Mouse (Mus musculus) lung, embryonic 15.5 days (tissue): ENCODE data around the gene Baiap2. TPM values are rescaled to one million over a fixed set of nuclear protein-coding genes. Genes with fewer than 3 reads are reported as not detected.

ENCODE experiments used
- ATAC-seq: fragments of 200-750 bp; cut with Nextera tagmentation; 2 replicates; pipeline ENCODE4 v1.8.0; 2017; ENCODE audit warnings: moderate number of reproducible peaks, borderline replicate concordance; ENCODE audit not compliant: low FRiP score, low TSS enrichment; ENCODE audit errors: extremely low read depth
- H3K27ac ChIP-seq: fragments of 300-500 bp; sonication (generic); 2 replicates; pipeline ENCODE4 v1.5.1; 2015; ENCODE audit warnings: moderate library complexity, mild to moderate bottlenecking, inconsistent platforms
- H3K27me3 ChIP-seq: fragments of 300-500 bp; sonication (generic); 2 replicates; pipeline ENCODE4 v1.6.1; 2015; ENCODE audit warnings: inconsistent platforms
- H3K36me3 ChIP-seq: fragments of 300-500 bp; sonication (generic); 2 replicates; pipeline ENCODE4 v1.6.1; 2015; ENCODE audit warnings: inconsistent platforms
- H3K4me1 ChIP-seq: fragments of 300-500 bp; sonication (generic); 2 replicates; pipeline ENCODE4 v1.6.1; 2015; ENCODE audit warnings: inconsistent platforms
- H3K4me2 ChIP-seq: fragments of 300-500 bp; sonication (generic); 2 replicates; pipeline ENCODE4 v1.6.1; 2015; ENCODE audit warnings: inconsistent platforms, mild to moderate bottlenecking, moderate library complexity
- H3K4me3 ChIP-seq: fragments of 300-500 bp; sonication (generic); 2 replicates; pipeline ENCODE4 v1.5.1; 2015; ENCODE audit warnings: mild to moderate bottlenecking, inconsistent platforms
- H3K9ac ChIP-seq: fragments of 300-500 bp; sonication (generic); 2 replicates; pipeline ENCODE4 v1.6.1; 2015; ENCODE audit warnings: inconsistent platforms
- H3K9me3 ChIP-seq: fragments of 300-500 bp; sonication (generic); 2 replicates; pipeline ENCODE4 v1.6.1; 2016; ENCODE audit warnings: inconsistent platforms
- WGBS: fragments of 180-500 bp; shearing (Covaris S2); methylation state at CpG from one replicate; pipeline ENCODE4 v1.1.7; 2015; 5-methylcytosine and 5-hydroxymethylcytosine counted together
- polyA plus RNA-seq: library from polyadenylated mRNA; unstranded; fragments of >200 nt; fragmentation: Nextera tagmentation; extraction: Ambion mirVana; gene quantifications from 2 replicates; pipeline ENCODE4 v1.2.1, GENCODE M21; 2015

Baiap2 gene
- polyA plus RNA-seq, 1 experiment from 2014 or later: 28.9 TPM

DNA sequence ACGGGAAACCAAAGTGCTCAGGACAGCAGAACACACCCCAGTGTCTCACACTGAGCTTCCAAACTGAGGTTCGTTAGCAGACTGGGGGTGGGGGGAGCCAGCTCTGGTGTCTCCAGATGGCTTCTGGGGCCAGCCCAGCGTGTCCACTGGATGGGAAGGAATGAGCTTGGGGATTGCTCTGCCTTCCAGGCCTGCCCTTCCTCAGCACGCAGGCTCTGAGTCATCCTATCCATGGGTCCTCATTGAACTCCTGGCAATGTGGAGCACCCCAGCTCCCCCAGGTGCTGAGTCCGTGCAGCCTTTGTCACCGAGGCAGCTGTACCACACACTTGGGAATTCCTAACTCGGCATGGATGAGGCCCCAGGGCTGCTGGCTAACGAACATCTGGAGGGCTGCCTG, 79.7 kb downstream of the Baiap2 start:
- Histone ChIP-seq H3K36me3 (no peaks in the 10 kb centered on the region), H3K9ac (no peak overlapping the region), H3K4me2 (no peak overlapping the region), H3K9me3 (no peaks in the 10 kb centered on the region), H3K4me3 (no peak overlapping the region), H3K27me3 (no peaks in the 10 kb centered on the region), H3K4me1 (no peaks in the 10 kb centered on the region), H3K27ac (no peak overlapping the region)
- WGBS: 52% methylated on average over 8 of the region's 8 CpGs
- no peak for ATAC-seq

GRCm38 (mm10) chr11:120022841-120023240, 80.3 kb downstream of the Baiap2 start:
- Histone ChIP-seq H3K9ac (no peak overlapping the region), H3K4me3 (no peak overlapping the region), H3K36me3 (no peaks in the 10 kb centered on the region), H3K27me3 (no peaks in the 10 kb centered on the region), H3K27ac (no peak overlapping the region), H3K4me1 (no peaks in the 10 kb centered on the region), H3K4me2 (no peak overlapping the region), H3K9me3 (no peaks in the 10 kb centered on the region)
- no peak for ATAC-seq
- WGBS: 63% methylated on average over 12 of the region's 12 CpGs

DNA sequence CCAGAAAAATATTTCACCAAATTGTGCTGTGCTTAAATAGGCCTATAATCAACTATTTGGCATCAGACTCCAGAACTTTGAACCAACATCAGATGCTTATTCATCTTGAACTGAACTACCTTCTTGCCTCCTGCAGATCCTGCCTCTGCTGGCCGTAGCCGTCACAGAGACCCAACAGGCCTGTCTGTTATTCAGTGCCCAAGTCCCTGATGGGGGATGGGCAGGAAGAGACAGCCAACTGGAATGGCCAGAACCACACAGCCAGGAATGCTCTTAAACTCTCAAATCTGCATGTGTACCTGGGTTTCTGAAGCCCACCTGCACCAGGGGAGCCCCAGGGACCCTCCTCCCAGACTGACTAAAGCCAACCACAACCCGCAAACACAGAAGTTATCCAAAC, 84.4 kb downstream of the Baiap2 start:
- no peaks in the 10 kb centered on the region for H3K9me3 ChIP-seq

DNA sequence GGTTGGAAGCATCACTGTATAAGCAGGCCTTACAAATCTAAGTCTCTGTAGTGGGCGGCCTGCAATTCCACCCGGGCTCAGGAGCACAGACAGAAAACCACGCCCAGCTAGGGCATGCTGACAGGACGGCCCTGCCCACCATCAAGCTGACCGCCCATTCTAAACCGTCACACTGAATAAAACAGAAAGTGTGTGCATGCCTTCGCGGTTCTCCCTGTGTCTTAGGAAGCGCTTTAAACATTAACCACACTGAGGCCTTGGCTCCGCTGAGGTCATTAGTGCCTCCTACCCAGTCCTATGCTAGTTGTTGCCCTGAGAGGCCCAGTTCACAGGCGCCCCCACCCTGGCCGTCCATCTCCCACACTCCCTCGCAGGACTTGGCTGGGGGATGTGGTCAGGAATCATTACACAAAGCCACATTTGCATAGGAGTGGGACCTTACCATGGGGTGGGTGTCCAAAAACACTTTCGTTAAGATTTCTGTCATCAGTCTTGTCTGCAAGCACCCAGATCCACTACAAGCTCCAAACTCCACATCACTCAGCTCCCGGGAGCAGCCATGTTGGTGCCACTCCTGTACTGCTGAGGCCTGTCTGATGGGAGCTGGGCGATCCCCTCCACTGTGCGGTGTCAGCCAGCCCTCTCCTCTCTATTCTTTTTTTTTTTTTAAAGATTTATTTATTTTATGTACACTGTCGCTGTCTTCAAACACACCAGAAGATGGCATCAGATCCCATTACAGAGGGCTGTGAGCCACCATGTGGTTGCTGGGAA, 85.9 kb downstream of the Baiap2 start:
- H3K27me3 ChIP-seq: no peaks in the 10 kb centered on the region
- H3K9me3 ChIP-seq: no peaks in the 10 kb centered on the region
- H3K36me3 ChIP-seq: no peaks in the 10 kb centered on the region
- no peak overlapping the region for H3K4me3 ChIP-seq
- ATAC-seq: no peak
- no peak overlapping the region for H3K4me2 ChIP-seq
- H3K4me1 ChIP-seq: peaks cover 7% of the 10 kb centered on the region
- no peak overlapping the region for H3K27ac ChIP-seq
- no peak overlapping the region for H3K9ac ChIP-seq
- 48% methylated on average over 18 of the region's 18 CpGs for WGBS

More for the DNA sequence above, 84.4 kb downstream of the Baiap2 start:
- no peak for ATAC-seq
- Histone ChIP-seq H3K9ac (no peak overlapping the region), H3K4me3 (no peak overlapping the region), H3K27ac (no peak overlapping the region), H3K36me3 (no peaks in the 10 kb centered on the region), H3K4me1 (peaks cover 4% of the 10 kb centered on the region), H3K27me3 (no peaks in the 10 kb centered on the region), H3K4me2 (no peak overlapping the region)
- 77% methylated on average over 3 of the region's 3 CpGs for WGBS

DNA sequence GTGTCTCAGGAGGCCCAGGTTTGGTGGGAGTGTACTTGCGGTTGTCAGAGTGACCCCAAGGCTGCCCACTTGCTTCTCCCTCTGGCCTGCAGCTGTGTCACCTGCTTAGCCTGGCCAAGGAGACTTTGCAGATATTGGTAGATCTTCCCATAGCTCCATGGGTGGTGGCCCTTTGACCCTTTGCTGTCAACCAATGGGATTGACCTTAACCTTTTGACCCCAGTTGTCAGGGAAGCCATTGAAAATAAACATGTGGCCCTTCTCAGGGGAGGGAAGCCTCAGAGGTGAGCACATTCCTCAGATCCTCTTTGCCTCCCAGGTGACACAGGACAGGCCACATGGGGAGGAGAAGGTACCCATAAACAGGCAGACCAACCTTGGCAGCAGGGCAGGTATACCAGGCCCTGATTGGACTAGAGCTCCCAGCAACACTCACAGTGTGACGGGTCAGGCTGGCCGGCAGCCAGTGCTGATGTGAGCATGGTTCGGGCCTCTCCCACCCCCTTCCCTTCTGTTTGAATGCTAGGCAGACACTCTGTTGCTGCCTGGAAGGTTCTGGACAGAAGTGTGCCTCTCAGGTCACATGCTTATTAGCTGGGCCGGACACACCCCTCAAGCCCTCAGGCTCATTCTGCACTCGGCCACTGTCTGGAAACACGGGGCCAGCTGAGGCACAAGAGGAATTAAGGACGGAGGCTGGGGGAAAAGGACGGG, 87.0 kb downstream of the Baiap2 start:
- Histone ChIP-seq H3K4me1 (peaks cover 10% of the 10 kb centered on the region), H3K4me2 (no peak overlapping the region), H3K36me3 (no peaks in the 10 kb centered on the region), H3K9me3 (no peaks in the 10 kb centered on the region), H3K9ac (no peak overlapping the region), H3K4me3 (no peak overlapping the region), H3K27ac (no peak overlapping the region), H3K27me3 (no peaks in the 10 kb centered on the region)
- WGBS: 38% methylated on average over 9 of the region's 9 CpGs
- 0 out of 2 replicates have a peak, but pooled peaks have one; percentile 26 for ATAC-seq

GRCm38 (mm10) chr11:120030145-120030901, 87.8 kb downstream of the Baiap2 start:
- H3K36me3 ChIP-seq: no peaks in the 10 kb centered on the region
- 29% methylated on average over 10 of the region's 10 CpGs for WGBS
- peak; percentile 12; the same call in 1 of the 2 replicates for ATAC-seq
- H3K27me3 ChIP-seq: no peaks in the 10 kb centered on the region
- no peak overlapping the region for H3K4me3 ChIP-seq
- no peak overlapping the region for H3K9ac ChIP-seq
- H3K9me3 ChIP-seq: no peaks in the 10 kb centered on the region
- H3K27ac ChIP-seq: no peak overlapping the region
- peaks cover 10% of the 10 kb centered on the region for H3K4me1 ChIP-seq
- no peak overlapping the region for H3K4me2 ChIP-seq

- WGBS: 28% methylated on average over 8 of the region's 8 CpGs
- no peak overlapping the region; the same call in 1 of the 2 replicates for H3K27ac ChIP-seq
- H3K4me2 ChIP-seq: no peak overlapping the region
- no peak overlapping the region for H3K4me3 ChIP-seq
- no peaks in the 10 kb centered on the region for H3K27me3 ChIP-seq
- ATAC-seq: peak; percentile 34; the same call in 1 of the 2 replicates
- no peak overlapping the region; the same call in 1 of the 2 replicates for H3K9ac ChIP-seq
- peaks cover 10% of the 10 kb centered on the region for H3K4me1 ChIP-seq
- no peaks in the 10 kb centered on the region for H3K36me3 ChIP-seq
- no peaks in the 10 kb centered on the region for H3K9me3 ChIP-seq
Measured at GRCm38 (mm10) chr11:120032052-120032451, 89.5 kb downstream of the Baiap2 start.

GRCm38 (mm10) chr11:120033473-120033872, 90.9 kb downstream of the Baiap2 start:
- WGBS: 70% methylated on average over 3 of the region's 3 CpGs
- Histone ChIP-seq H3K4me2 (no peak overlapping the region), H3K4me1 (peaks cover 10% of the 10 kb centered on the region), H3K27me3 (no peaks in the 10 kb centered on the region), H3K36me3 (no peaks in the 10 kb centered on the region), H3K4me3 (no peak overlapping the region), H3K9ac (no peak overlapping the region), H3K27ac (no peak overlapping the region), H3K9me3 (no peaks in the 10 kb centered on the region)
- ATAC-seq: no peak

DNA sequence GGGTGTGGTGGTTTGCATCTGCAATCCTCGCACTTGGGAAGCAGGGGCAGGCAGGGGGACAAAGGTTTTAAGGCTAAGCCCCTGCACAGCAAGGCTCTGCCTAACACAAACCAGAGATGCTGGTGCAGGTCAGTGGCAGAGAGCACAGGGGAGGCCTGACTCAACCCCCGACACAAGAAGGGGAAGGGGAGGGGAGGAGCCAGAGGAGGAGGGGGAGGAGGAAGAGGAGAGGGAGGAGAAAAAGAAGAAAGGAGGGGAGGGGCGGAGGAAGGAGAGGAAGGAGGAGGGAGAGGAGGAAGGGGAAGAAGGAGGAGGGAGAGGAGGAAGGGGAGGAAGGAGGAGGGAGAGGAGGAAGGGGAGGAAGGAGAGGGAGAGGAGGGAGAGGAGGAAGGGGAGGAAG, 91.7 kb downstream of the Baiap2 start:
- H3K4me2 ChIP-seq: no peak overlapping the region
- no peaks in the 10 kb centered on the region for H3K9me3 ChIP-seq
- WGBS: 38% methylated on average over 3 of the region's 3 CpGs
- no peak for ATAC-seq
- H3K27me3 ChIP-seq: no peaks in the 10 kb centered on the region
- no peak overlapping the region for H3K9ac ChIP-seq
- no peaks in the 10 kb centered on the region for H3K36me3 ChIP-seq
- H3K4me3 ChIP-seq: no peak overlapping the region
- peaks cover 11% of the 10 kb centered on the region for H3K4me1 ChIP-seq
- no peak overlapping the region for H3K27ac ChIP-seq

GRCm38 (mm10) chr11:120034762-120035161, 92.2 kb downstream of the Baiap2 start:
- Histone ChIP-seq H3K9me3 (no peaks in the 10 kb centered on the region), H3K27ac (no peak overlapping the region), H3K36me3 (no peaks in the 10 kb centered on the region), H3K4me3 (no peak overlapping the region), H3K27me3 (no peaks in the 10 kb centered on the region), H3K4me1 (peaks cover 15% of the 10 kb centered on the region), H3K9ac (no peak overlapping the region), H3K4me2 (no peak overlapping the region)
- 47% methylated on average over 5 of the region's 5 CpGs for WGBS
- ATAC-seq: no peak

GRCm38 (mm10) chr11:120039581-120039980, 97.0 kb downstream of the Baiap2 start:
- Histone ChIP-seq H3K27me3 (no peaks in the 10 kb centered on the region), H3K27ac (peak overlapping the region; percentile 88), H3K9ac (no peak overlapping the region)

More at GRCm38 (mm10) chr11:120039581-120039980, 97.0 kb downstream of the Baiap2 start:
- no peak for ATAC-seq
- Histone ChIP-seq H3K4me3 (no peak overlapping the region), H3K4me1 (peaks cover 32% of the 10 kb centered on the region), H3K9me3 (no peaks in the 10 kb centered on the region), H3K36me3 (no peaks in the 10 kb centered on the region), H3K4me2 (no peak overlapping the region)
- 22% methylated on average over 4 of the region's 4 CpGs for WGBS
